Mouse (Mus musculus): ENCODE data around the gene Slc16a10.

GRCm38 (mm10) chr10:40163914-40164313, 21.9 kb upstream of the Slc16a10 start:
- TF ChIP-seq CTCF (conservative IDR thresholded peaks at IDR 0.05; ENCODE audit: low read length) (no peak), POU5F1 (IDR thresholded peaks at IDR 0.05; ENCODE audit: borderline replicate concordance, low read length) (no peak)
